Mouse (Mus musculus) lung, postnatal 36 days (tissue): ENCODE measurements around the gene Ywhah.

Experiments
- DNase-seq: peaks from one replicate; pipeline ENCODE4 v3.0.0; 2022; ENCODE audit warnings: mixed read lengths

The Ywhah gene

DNA sequence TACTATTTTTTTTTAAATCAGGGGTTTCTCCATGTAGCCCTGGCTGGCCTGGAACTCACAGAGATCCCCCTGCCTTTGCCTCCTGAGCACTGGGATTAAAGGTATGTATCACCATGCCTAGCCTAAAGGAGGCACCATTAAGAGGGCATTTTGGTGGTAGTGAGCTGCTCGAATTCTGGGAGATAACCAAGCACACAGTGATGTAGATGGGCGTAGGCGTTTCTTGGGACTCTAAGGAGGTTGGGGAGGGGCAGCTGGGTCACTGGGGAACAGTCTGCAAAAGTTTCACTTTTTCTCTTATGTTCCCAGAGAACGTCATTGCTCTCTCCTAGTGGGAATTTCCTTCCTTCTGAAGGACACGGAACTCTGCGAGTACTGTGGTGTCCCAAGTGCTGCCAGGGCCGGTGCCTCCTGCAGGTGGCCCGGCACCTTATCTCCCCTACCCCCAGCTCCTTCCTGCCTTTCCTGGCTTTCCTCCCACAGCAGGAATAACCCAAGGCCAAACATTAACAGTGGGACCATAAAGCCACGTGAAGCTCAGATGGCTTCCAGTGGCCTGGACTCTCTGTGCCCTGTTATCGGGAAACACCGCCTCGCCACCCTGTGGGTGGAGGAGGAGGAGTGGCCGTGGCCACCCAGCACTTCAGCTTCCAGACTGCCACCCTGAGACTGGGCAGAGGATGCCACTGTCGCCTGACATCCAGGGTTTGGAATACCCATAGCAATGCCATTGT, 34.4 kb downstream of the Ywhah start:
- no peak for DNase-seq

DNA sequence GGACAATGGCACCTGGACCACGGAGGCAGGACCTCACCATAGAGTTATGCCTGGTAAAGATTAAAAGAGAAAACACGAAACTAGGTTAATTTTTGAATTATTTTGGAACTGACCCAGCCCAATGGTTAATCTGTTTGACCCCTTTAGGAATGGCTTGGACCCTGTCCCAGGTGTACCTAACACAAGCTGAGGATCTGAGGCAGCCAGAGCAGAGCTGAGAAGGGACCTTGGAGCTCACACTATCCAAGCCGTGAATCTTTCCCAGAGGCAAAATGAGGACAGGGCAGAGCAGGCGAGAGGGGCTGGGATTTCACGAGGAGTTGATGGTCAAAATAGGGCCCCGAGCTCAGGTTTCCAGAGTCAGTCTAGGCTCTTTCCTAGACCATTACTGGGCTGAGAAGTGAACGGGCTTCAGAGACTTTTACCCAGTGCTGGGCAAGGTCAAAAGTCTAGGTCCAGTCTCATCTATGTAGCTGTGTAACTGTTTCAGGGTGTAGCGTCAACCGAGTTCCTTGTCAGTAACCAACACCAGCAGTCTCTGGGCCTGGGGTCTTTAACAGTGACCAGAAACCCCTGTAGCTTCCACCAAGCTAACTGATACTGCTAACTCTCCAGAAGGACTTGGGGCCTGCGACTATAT, 37.6 kb downstream of the Ywhah start:
- no peak for DNase-seq

DNA sequence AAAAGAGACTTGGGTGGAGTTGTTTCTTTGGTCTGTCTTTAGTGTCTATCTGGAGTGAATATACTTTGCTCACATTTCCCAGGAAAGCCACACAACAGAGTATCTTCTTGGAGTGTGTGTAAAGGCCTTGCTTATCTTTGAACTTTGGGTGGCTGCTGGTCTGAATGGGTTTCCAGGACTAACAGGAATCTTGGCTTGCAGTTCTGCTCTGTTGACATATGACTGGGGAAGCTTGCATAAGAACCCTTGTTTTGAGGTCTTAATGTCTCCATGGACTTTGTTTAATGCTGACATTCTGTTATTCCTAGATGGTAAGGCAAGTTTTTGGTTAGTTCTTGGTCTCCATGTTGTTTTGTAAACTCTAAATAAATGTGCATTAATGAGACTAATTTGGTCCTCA, 51.5 kb downstream of the Ywhah start:
- no peak for DNase-seq

DNA sequence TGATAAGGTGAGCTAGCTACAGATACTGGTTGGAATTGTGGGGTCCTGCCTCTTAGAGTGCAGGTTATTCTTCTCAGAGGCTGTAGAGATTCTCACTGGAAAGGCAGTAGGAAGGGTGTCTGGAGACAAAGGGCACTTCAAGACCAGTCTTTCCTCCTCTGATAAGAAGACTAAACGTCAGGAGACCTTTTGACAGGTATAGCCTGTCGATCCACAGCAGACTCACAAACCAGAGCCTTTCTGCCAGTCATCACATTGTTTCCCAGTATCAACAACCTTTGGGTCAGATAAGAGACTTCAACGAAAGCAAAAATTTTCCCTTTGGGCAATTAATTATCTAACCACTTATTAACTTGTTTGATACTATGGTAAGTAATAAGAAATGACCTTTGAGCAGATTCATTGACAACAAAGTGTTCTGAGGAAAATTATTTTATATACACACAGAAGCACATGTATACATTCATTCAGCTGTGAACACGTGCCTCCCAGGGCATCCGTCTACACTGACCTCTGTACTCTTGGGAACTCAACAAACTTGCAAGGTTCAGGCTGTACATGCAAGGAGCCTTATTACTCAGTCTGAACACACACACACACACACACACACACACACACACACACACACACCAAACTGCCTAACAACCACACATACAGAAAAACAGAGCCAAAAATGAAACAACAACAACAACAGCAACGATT, 58.0 kb downstream of the Ywhah start:
- no peak for DNase-seq
